Mouse (Mus musculus): ENCODE results near the gene Ms4a6c.
"Not testable (repeated sequence)": the region's sequence is repeated elsewhere in the genome, so short reads cannot be mapped to it uniquely, and the experiment has no call there.

Ms4a6c gene

GRCm38 (mm10) chr19:11469215-11469614 lies at the start of gene Ms4a6c:
Gene Ms4a6c (plus strand): TSS chr19:11469366.
- not testable (repeated sequence) for DNase-seq

GRCm38 (mm10) chr19:11431209-11431608 lies 38.0 kb upstream of the Ms4a6c start:
- DNase-seq = not testable (repeated sequence)

GRCm38 (mm10) chr19:11435058-11435834 lies 33.9 kb upstream of the Ms4a6c start:
- no peak for DNase-seq

GRCm38 (mm10) chr19:11443338-11443737 lies 25.8 kb upstream of the Ms4a6c start, which contains the start of gene Ms4a4b:
Gene Ms4a4b (plus strand): TSS chr19:11443553.
- no peak for DNase-seq

- DNase-seq = no peak
Observed at GRCm38 (mm10) chr19:11443964-11444363, 25.2 kb upstream of the Ms4a6c start.

GRCm38 (mm10) chr19:11447238-11447637 lies 21.9 kb upstream of the Ms4a6c start:
- DNase-seq = no peak

- DNase-seq = not testable (repeated sequence)
Observed at GRCm38 (mm10) chr19:11459041-11459440, 10.1 kb upstream of the Ms4a6c start.

GRCm38 (mm10) chr19:11464795-11465194 lies 4.4 kb upstream of the Ms4a6c start:
- not testable (repeated sequence) for DNase-seq

- no peak for DNase-seq
Observed at GRCm38 (mm10) chr19:11466471-11466870, 2.7 kb upstream of the Ms4a6c start.

GRCm38 (mm10) chr19:11468361-11468760 lies 805 bp upstream of the Ms4a6c start:
- not testable (repeated sequence) for DNase-seq

GRCm38 (mm10) chr19:11479714-11480113 lies 10.5 kb downstream of the Ms4a6c start:
- DNase-seq = no peak

- no peak for DNase-seq
Observed at GRCm38 (mm10) chr19:11482684-11483083, 13.5 kb downstream of the Ms4a6c start.

- DNase-seq = no peak
Observed at GRCm38 (mm10) chr19:11483941-11484340, 14.8 kb downstream of the Ms4a6c start.

- no peak for DNase-seq
Observed at GRCm38 (mm10) chr19:11484388-11484787, 15.2 kb downstream of the Ms4a6c start.

- no peak for DNase-seq
Observed at GRCm38 (mm10) chr19:11485266-11485665, 16.1 kb downstream of the Ms4a6c start.

GRCm38 (mm10) chr19:11485746-11486145 lies 16.6 kb downstream of the Ms4a6c start, which contains the start of gene Gm8369:
Gene Gm8369 (plus strand): TSS chr19:11485938.
- peak; percentile 77 for DNase-seq

- DNase-seq = no peak
Observed at GRCm38 (mm10) chr19:11486599-11486998, 17.4 kb downstream of the Ms4a6c start.

- no peak for DNase-seq
Observed at GRCm38 (mm10) chr19:11491406-11492189, 22.4 kb downstream of the Ms4a6c start.

GRCm38 (mm10) chr19:11492671-11493070 lies 23.5 kb downstream of the Ms4a6c start:
- DNase-seq = no peak

GRCm38 (mm10) chr19:11494519-11494918 lies 25.4 kb downstream of the Ms4a6c start:
- DNase-seq = no peak

GRCm38 (mm10) chr19:11496361-11496760 lies 27.2 kb downstream of the Ms4a6c start:
- no peak for DNase-seq

GRCm38 (mm10) chr19:11497300-11497699 lies 28.1 kb downstream of the Ms4a6c start:
- not testable (repeated sequence) for DNase-seq

GRCm38 (mm10) chr19:11500796-11501195 lies 31.6 kb downstream of the Ms4a6c start:
- no peak for DNase-seq

GRCm38 (mm10) chr19:11501326-11501725 lies 32.2 kb downstream of the Ms4a6c start:
- DNase-seq = no peak
